Mouse (Mus musculus) subcutaneous adipose tissue, adult 2 months (tissue): Measurements from ENCODE around the gene St3gal4. TPM values are rescaled to one million over a fixed set of nuclear protein-coding genes. Genes with fewer than 3 reads are reported as not detected.

Source experiments
- polyA plus RNA-seq: library from polyadenylated mRNA; depleted of rRNA; stranded (reverse); fragments of >200 nt; gene quantifications from 2 replicates; pipeline ENCODE4 v1.2.3, GENCODE M21; 2012; ENCODE audit warnings: low replicate concordance; rRNA removed

The St3gal4 gene
- polyA plus RNA-seq: 9.3 and 17.3 TPM in 2 replicates

DNA sequence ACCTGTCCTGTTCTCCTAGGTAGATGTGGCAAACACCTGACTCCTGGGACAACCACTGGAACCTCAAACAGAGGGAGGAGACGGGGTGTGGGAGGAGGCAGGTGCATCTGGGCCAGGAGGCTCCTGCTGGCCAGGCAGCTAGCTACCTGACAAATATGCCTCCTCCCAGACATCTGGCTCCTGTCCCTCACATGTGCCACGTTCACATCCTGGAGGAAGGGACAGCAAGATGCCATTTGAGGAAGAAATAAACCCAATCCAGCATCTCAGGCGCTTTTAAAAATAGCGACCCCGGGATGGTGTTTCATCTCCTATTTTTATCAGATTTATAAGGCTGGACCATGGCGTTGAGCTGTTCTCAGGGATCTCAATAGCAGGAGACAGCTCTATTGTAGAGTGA is at the start of gene St3gal4:
St3gal4 (minus strand) TSS at position 101 of the 400 bp plus-strand sequence.

Other genes starting within 250 kb of the St3gal4 start
- 26.2 and 36.2 TPM in 2 replicates for gene Dcps, start 56.8 kb upstream of the St3gal4 start, polyA plus RNA-seq
- 79.9 and 98.8 TPM in 2 replicates for gene Srpr, start 80.9 kb upstream of the St3gal4 start, polyA plus RNA-seq
- 13.1 and 19.6 TPM in 2 replicates for gene Tirap, start 81.0 kb upstream of the St3gal4 start, polyA plus RNA-seq
- gene Foxred1, start 91.8 kb upstream of the St3gal4 start, polyA plus RNA-seq: 41.3 and 54.6 TPM in 2 replicates
- gene Fam118b, start 148.5 kb upstream of the St3gal4 start, polyA plus RNA-seq: 11.4 and 20.0 TPM in 2 replicates
- 10.8 and 17.2 TPM in 2 replicates for gene Rpusd4, start 148.6 kb upstream of the St3gal4 start, polyA plus RNA-seq